Mouse (Mus musculus) myocyte (in vitro differentiated cells): Measurements from ENCODE around the gene Efna2.

Source experiments
- POLR2A ChIP-seq: IDR thresholded peaks from one replicate; pipeline ENCODE4 v1.6.1; 2011; ENCODE audit warnings: low read depth, mild to moderate bottlenecking, control low read depth, moderate library complexity; ENCODE audit not compliant: insufficient read length
- POLR2AphosphoS2 ChIP-seq: IDR thresholded peaks from one replicate; pipeline ENCODE4 v1.6.1; 2011; ENCODE audit warnings: low read depth, control low read depth; ENCODE audit not compliant: insufficient read length
- SRF ChIP-seq: IDR thresholded peaks from one replicate; pipeline ENCODE4 v1.6.1; 2011; ENCODE audit warnings: low read depth; ENCODE audit not compliant: control insufficient read depth, insufficient read length
- TCF12 ChIP-seq: IDR thresholded peaks from one replicate; pipeline ENCODE4 v1.6.1; 2011; ENCODE audit warnings: mild to moderate bottlenecking, control low read depth; ENCODE audit not compliant: poor library complexity, insufficient read depth, severe bottlenecking

GRCm38 (mm10) chr10:80143664-80144063 lies 35.6 kb upstream of the Efna2 start:
- no peak for TF ChIP-seq POLR2A
- no peak for TF ChIP-seq TCF12
- no peak for TF ChIP-seq SRF
- TF ChIP-seq POLR2AphosphoS2, result peak; percentile 11
